Mouse (Mus musculus): ENCODE measurements around the gene Ms4a14. TPM values are rescaled to one million over a fixed set of nuclear protein-coding genes. Genes with fewer than 3 reads are reported as not detected.

Ms4a14 gene
- polyA plus RNA-seq, 1 experiment from 2014 or later = 0.17 TPM

DNA sequence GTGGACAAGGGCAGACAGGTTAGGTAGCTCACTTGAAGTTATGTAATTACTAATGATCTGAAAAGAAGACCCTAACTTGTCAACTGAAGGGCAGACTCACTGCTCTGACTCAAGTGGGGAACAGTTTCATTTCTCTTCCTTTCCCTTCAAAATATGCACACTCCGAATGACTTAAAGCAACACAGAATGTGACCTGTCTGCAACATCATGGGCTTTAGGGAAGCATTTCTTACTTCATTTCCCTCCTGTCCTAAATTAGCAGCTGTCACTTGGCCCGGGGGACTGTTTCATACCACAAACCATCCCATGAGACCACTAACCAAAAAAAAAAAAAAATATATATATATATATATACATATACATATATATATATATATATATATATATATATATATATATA lies 52.7 kb downstream of the Ms4a14 start:
- no peaks in the 10 kb centered on the region for H3K27me3 ChIP-seq
- ATAC-seq (ENCODE audit: insufficient number of reproducible peaks, low FRiP score, low TSS enrichment, low read depth) = no peak
- H3K9me3 ChIP-seq (replicated peaks) = no peaks in the 10 kb centered on the region
- no peak overlapping the region for H3K27ac ChIP-seq (replicated peaks)
- H3K9ac ChIP-seq = no peak overlapping the region
- no peaks in the 10 kb centered on the region for H3K36me3 ChIP-seq
- 88% methylated on average over 2 of the region's 2 CpGs for WGBS
- H3K4me3 ChIP-seq (replicated peaks) = no peak overlapping the region
- H3K4me1 ChIP-seq = no peaks in the 10 kb centered on the region
- H3K4me2 ChIP-seq (replicated peaks) = no peak overlapping the region

Other genes with a start within 250 kb of the Ms4a14 start
- not detected in 2 replicates for gene Ms4a8a, start 233.4 kb downstream of the Ms4a14 start, polyA plus RNA-seq (2015; fragmentation: Nextera tagmentation; extraction: Ambion mirVana)
- gene 1700017D01Rik, start 183.6 kb downstream of the Ms4a14 start, polyA plus RNA-seq (2015; fragmentation: Nextera tagmentation; extraction: Ambion mirVana) = not detected in 2 replicates
- not detected in 2 replicates for gene 1700025F22Rik, start 149.1 kb downstream of the Ms4a14 start, polyA plus RNA-seq (2015; fragmentation: Nextera tagmentation; extraction: Ambion mirVana)
- gene Ms4a13, start 117.7 kb downstream of the Ms4a14 start, polyA plus RNA-seq (2015; fragmentation: Nextera tagmentation; extraction: Ambion mirVana) = not detected in 2 replicates
- gene Ms4a12, start 82.0 kb downstream of the Ms4a14 start, polyA plus RNA-seq (2015; fragmentation: Nextera tagmentation; extraction: Ambion mirVana) = not detected in 2 replicates
- gene Ms4a1, start 48.2 kb downstream of the Ms4a14 start, polyA plus RNA-seq (2015; fragmentation: Nextera tagmentation; extraction: Ambion mirVana) = not detected in 2 replicates
- not detected in 2 replicates for gene Ms4a5, start 30.6 kb downstream of the Ms4a14 start, polyA plus RNA-seq (2015; fragmentation: Nextera tagmentation; extraction: Ambion mirVana)
- 11.1 and 11.2 TPM in 2 replicates for gene Ms4a7, start 21.7 kb upstream of the Ms4a14 start, polyA plus RNA-seq (2015; fragmentation: Nextera tagmentation; extraction: Ambion mirVana)
- 10.3 and 13.0 TPM in 2 replicates for gene Ms4a4a, start 61.1 kb upstream of the Ms4a14 start, polyA plus RNA-seq (2015; fragmentation: Nextera tagmentation; extraction: Ambion mirVana)
- 1.1 and 1.8 TPM in 2 replicates for gene Ms4a4c, start 90.3 kb upstream of the Ms4a14 start, polyA plus RNA-seq (2015; fragmentation: Nextera tagmentation; extraction: Ambion mirVana)
- gene Ms4a4b, start 129.1 kb upstream of the Ms4a14 start, polyA plus RNA-seq (2015; fragmentation: Nextera tagmentation; extraction: Ambion mirVana) = not detected in 2 replicates
- gene Ms4a6c, start 154.9 kb upstream of the Ms4a14 start, polyA plus RNA-seq (2015; fragmentation: Nextera tagmentation; extraction: Ambion mirVana) = 10.0 and 12.5 TPM in 2 replicates
- gene Gm8369, start 171.5 kb upstream of the Ms4a14 start, polyA plus RNA-seq (2015; fragmentation: Nextera tagmentation; extraction: Ambion mirVana) = 0.12 TPM in 1 of 2 replicates, not detected in the other
- 9.2 and 9.6 TPM in 2 replicates for gene Ms4a6b, start 202.1 kb upstream of the Ms4a14 start, polyA plus RNA-seq (2015; fragmentation: Nextera tagmentation; extraction: Ambion mirVana)
- 0.97 and 1.1 TPM in 2 replicates for gene Ms4a4d, start 222.3 kb upstream of the Ms4a14 start, polyA plus RNA-seq (2015; fragmentation: Nextera tagmentation; extraction: Ambion mirVana)

All from embryonic facial prominence, embryonic 15.5 days (tissue).